12 mouse cellular contexts compared by ENCODE assay signal in the genomic region with DNA sequence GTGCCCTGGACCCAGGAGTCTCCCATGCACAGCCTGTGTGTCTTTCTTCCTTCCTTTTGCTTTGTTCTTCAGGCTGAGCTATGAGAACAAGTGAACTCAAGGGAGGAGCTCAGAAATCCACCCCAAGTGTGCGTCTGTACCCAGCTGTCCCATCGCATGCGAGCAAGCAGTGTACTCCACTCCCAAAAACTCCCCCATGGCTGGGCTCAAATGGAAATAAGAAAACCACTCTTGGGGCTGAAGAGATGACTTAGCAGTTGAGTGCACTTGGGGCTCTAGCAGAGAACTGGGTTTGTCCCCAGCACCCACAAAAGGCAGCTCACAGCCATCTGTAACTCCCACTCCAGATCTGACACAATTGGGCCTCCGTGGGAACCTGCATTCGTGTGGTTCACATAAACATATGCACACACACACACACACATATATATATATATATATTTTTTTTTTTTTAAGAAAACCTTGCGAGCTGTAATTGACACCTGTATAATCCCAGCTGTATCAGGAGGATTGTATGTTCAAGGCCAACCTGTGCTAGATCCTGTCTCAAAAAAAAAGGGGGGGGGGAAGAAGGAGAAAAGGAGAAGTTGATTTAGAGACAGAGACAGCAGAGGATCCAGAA. TPM values are rescaled to one million over a fixed set of nuclear protein-coding genes. Genes with fewer than 3 reads are reported as not detected.
DNase-seq lines count a peak whose midpoint lies in the region; ATAC-seq and TF ChIP-seq lines count a peak whose summit lies in the region.
"Had no signal": no experiment of that assay in that cellular context is flagged by ENCODE, and none has a peak within 500 bp of the region (broad histone marks: within the 10 kb centered on the region; RNA-seq: fewer than 3 reads in every experiment).

No protein-coding gene starts in this region.

- H3K9me3 ChIP-seq in intestine, embryonic 15.5 days = no peaks in the 10 kb centered on the region
- H3K9me3 ChIP-seq in intestine, postnatal 0 days (ENCODE audit: control insufficient read depth) = no peaks in the 10 kb centered on the region
- no peaks in the 10 kb centered on the region for H3K9me3 ChIP-seq in stomach, embryonic 14.5 days (ENCODE audit: control insufficient read depth, low read depth, low read length)
- H3K9me3 ChIP-seq in stomach, postnatal 0 days (ENCODE audit: control insufficient read depth, low read length) = no peaks in the 10 kb centered on the region
- no peaks in the 10 kb centered on the region for H3K9me3 ChIP-seq in embryonic facial prominence, embryonic 13.5 days
- H3K9me3 ChIP-seq: liver, embryonic 15.5 days had no signal

- H3K27me3 ChIP-seq in intestine, embryonic 15.5 days (replicated peaks) = no peaks in the 10 kb centered on the region
- no peaks in the 10 kb centered on the region for H3K27me3 ChIP-seq in intestine, postnatal 0 days (replicated peaks; ENCODE audit: control insufficient read depth, insufficient read depth, low read length)
- H3K27me3 ChIP-seq in stomach, embryonic 14.5 days (ENCODE audit: control insufficient read depth, insufficient read depth, low read length) = no peaks in the 10 kb centered on the region
- no peaks in the 10 kb centered on the region for H3K27me3 ChIP-seq in stomach, postnatal 0 days (ENCODE audit: control insufficient read depth, insufficient read depth, low read length)
- no peaks in the 10 kb centered on the region for H3K27me3 ChIP-seq in embryonic facial prominence, embryonic 13.5 days
- no peaks in the 10 kb centered on the region; the same call in 1 of the 2 replicates for H3K27me3 ChIP-seq in splenic B cell, adult 2 months (ENCODE audit: control insufficient read depth, insufficient read depth, low read length, poor library complexity, severe bottlenecking)

- no peak overlapping the region for H3K9ac ChIP-seq in intestine, embryonic 15.5 days
- H3K9ac ChIP-seq in intestine, postnatal 0 days (ENCODE audit: low read depth, low read length) = no peak overlapping the region
- H3K9ac ChIP-seq in stomach, embryonic 14.5 days (replicated peaks; ENCODE audit: low read depth, low read length) = no peak overlapping the region
- no peak overlapping the region for H3K9ac ChIP-seq in stomach, postnatal 0 days (ENCODE audit: low read length)
- H3K9ac ChIP-seq in embryonic facial prominence, embryonic 13.5 days = no peak overlapping the region
- H3K9ac ChIP-seq: liver, embryonic 15.5 days had no signal

- 67% methylated on average over 6 of the region's 6 CpGs for WGBS in intestine, embryonic 15.5 days
- 75% methylated on average over 6 of the region's 6 CpGs for WGBS in intestine, postnatal 0 days
- WGBS in stomach, embryonic 14.5 days = 60% methylated on average over 6 of the region's 6 CpGs
- WGBS in stomach, postnatal 0 days = 65% methylated on average over 6 of the region's 6 CpGs
- WGBS in embryonic facial prominence, embryonic 13.5 days = 56% methylated on average over 6 of the region's 6 CpGs

- no peak for TF ChIP-seq CTCF in intestine, postnatal 0 days (IDR thresholded peaks at IDR 0.05; ENCODE audit: low read depth)
- no peak for TF ChIP-seq CTCF in stomach, postnatal 0 days (IDR thresholded peaks at IDR 0.05; ENCODE audit: low read depth)

- ATAC-seq in intestine, embryonic 15.5 days = no peak
- no peak for ATAC-seq in intestine, postnatal 0 days
- no peak for ATAC-seq in stomach, embryonic 14.5 days (ENCODE audit: insufficient number of reproducible peaks, insufficient read depth, low FRiP score, low read depth)
- ATAC-seq in stomach, postnatal 0 days (ENCODE audit: low FRiP score, low TSS enrichment) = no peak
- ATAC-seq in embryonic facial prominence, embryonic 13.5 days (ENCODE audit: insufficient number of reproducible peaks, insufficient read depth, low FRiP score, low TSS enrichment, low read depth) = no peak

- peaks cover 16% of the 10 kb centered on the region for H3K4me1 ChIP-seq in intestine, embryonic 15.5 days (replicated peaks)
- H3K4me1 ChIP-seq in intestine, postnatal 0 days (replicated peaks; ENCODE audit: control insufficient read depth, insufficient read depth, low read length) = no peaks in the 10 kb centered on the region; the same call in 1 of the 2 replicates
- peaks cover 11% of the 10 kb centered on the region; the same call in 1 of the 2 replicates for H3K4me1 ChIP-seq in stomach, embryonic 14.5 days (ENCODE audit: control insufficient read depth, insufficient read depth, low read length)
- no peaks in the 10 kb centered on the region for H3K4me1 ChIP-seq in stomach, postnatal 0 days (replicated peaks; ENCODE audit: control insufficient read depth, insufficient read depth)
- H3K4me1 ChIP-seq in embryonic facial prominence, embryonic 13.5 days = peaks cover 25% of the 10 kb centered on the region

- no peak for TF ChIP-seq EP300 in stomach, postnatal 0 days (optimal IDR thresholded peaks at IDR 0.05)

- no peak for DNase-seq in stomach, postnatal 0 days (ENCODE audit: low spot score)
- DNase-seq in splenic B cell, adult 2 months (ENCODE audit: low read depth, low spot score) = peak; percentile 65
- DNase-seq in layer of hippocampus, adult 8-10 months (ENCODE audit: low spot score in 2 of 2) = no peak
- no peak for DNase-seq in right cerebral cortex, postnatal 36 days (ENCODE audit: low spot score in 2 of 2)
- DNase-seq: gastrocnemius, postnatal 25 days; kidney, postnatal 36 days had no signal

- no peaks in the 10 kb centered on the region for H3K36me3 ChIP-seq in intestine, embryonic 15.5 days
- H3K36me3 ChIP-seq in intestine, postnatal 0 days (ENCODE audit: control insufficient read depth, insufficient read depth) = no peaks in the 10 kb centered on the region
- no peaks in the 10 kb centered on the region for H3K36me3 ChIP-seq in stomach, embryonic 14.5 days (ENCODE audit: control insufficient read depth, insufficient read depth, low read length)
- no peaks in the 10 kb centered on the region for H3K36me3 ChIP-seq in stomach, postnatal 0 days (ENCODE audit: control insufficient read depth, insufficient read depth, low read length)
- H3K36me3 ChIP-seq in embryonic facial prominence, embryonic 13.5 days = no peaks in the 10 kb centered on the region
- H3K36me3 ChIP-seq in splenic B cell, adult 2 months (ENCODE audit: control insufficient read depth, insufficient read depth, low read length, poor library complexity, severe bottlenecking) = no peaks in the 10 kb centered on the region
- H3K36me3 ChIP-seq: liver, embryonic 15.5 days had no signal

- no peak overlapping the region for H3K4me2 ChIP-seq in intestine, embryonic 15.5 days (replicated peaks)
- H3K4me2 ChIP-seq in intestine, postnatal 0 days (replicated peaks; ENCODE audit: low read depth) = no peak overlapping the region
- H3K4me2 ChIP-seq in stomach, embryonic 14.5 days (replicated peaks; ENCODE audit: low read depth, low read length) = no peak overlapping the region
- H3K4me2 ChIP-seq in stomach, postnatal 0 days (replicated peaks; ENCODE audit: low read depth) = no peak overlapping the region
- no peak overlapping the region for H3K4me2 ChIP-seq in embryonic facial prominence, embryonic 13.5 days
- H3K4me2 ChIP-seq: liver, embryonic 15.5 days had no signal

- H3K27ac ChIP-seq in intestine, embryonic 15.5 days = peak overlapping the region; percentile 1; the same call in 1 of the 2 replicates
- H3K27ac ChIP-seq in intestine, postnatal 0 days (ENCODE audit: low read depth, low read length) = no peak overlapping the region
- peak overlapping the region; percentile 44 for H3K27ac ChIP-seq in stomach, embryonic 14.5 days (ENCODE audit: low read length)
- no peak overlapping the region for H3K27ac ChIP-seq in stomach, postnatal 0 days (replicated peaks)
- H3K27ac ChIP-seq in embryonic facial prominence, embryonic 13.5 days = peak overlapping the region; percentile 95
- H3K27ac ChIP-seq: liver, embryonic 15.5 days had no signal

- no peak overlapping the region for H3K4me3 ChIP-seq in intestine, embryonic 15.5 days (replicated peaks)
- H3K4me3 ChIP-seq in intestine, postnatal 0 days (ENCODE audit: low read depth, low read length) = no peak overlapping the region
- no peak overlapping the region for H3K4me3 ChIP-seq in stomach, embryonic 14.5 days (ENCODE audit: low read depth, low read length)
- no peak overlapping the region for H3K4me3 ChIP-seq in stomach, postnatal 0 days (ENCODE audit: low read depth, low read length)
- H3K4me3 ChIP-seq in embryonic facial prominence, embryonic 13.5 days = no peak overlapping the region
- H3K4me3 ChIP-seq: liver, embryonic 15.5 days had no signal

RNA-seq across cellular contexts. Expression of a gene that starts 6.1 kb away (rescaled TPM):
- 16.4 and 18.2 TPM in 2 replicates for polyA plus RNA-seq in intestine, embryonic 15.5 days (2015; fragmentation: Nextera tagmentation; extraction: Ambion mirVana)
- polyA plus RNA-seq in intestine, postnatal 0 days (2015; fragmentation: Nextera tagmentation; extraction: Ambion mirVana) = 4.9 and 6.6 TPM in 2 replicates
- 9.8 and 12.8 TPM in 2 replicates for polyA plus RNA-seq in stomach, embryonic 14.5 days (2014; fragmentation: Nextera tagmentation; extraction: Ambion mirVana)
- polyA plus RNA-seq in stomach, postnatal 0 days (2015; fragmentation: Nextera tagmentation; extraction: Ambion mirVana) = 2.8 and 3.0 TPM in 2 replicates
- 10.2 and 16.5 TPM in 2 replicates for polyA plus RNA-seq in embryonic facial prominence, embryonic 13.5 days (2015; fragmentation: Nextera tagmentation; extraction: Ambion mirVana)
- 100 to 1,000 TPM; 220 to 248 (median 241) TPM for total RNA-seq in layer of hippocampus, adult 8-10 months (2022)

RNA-seq across cellular contexts. Expression of a gene that starts 14.9 kb away (rescaled TPM):
- 48.8 and 50.7 TPM in 2 replicates for polyA plus RNA-seq in intestine, embryonic 15.5 days (2015; fragmentation: Nextera tagmentation; extraction: Ambion mirVana)
- polyA plus RNA-seq in intestine, postnatal 0 days (2015; fragmentation: Nextera tagmentation; extraction: Ambion mirVana) = 60.2 and 60.6 TPM in 2 replicates
- polyA plus RNA-seq in stomach, embryonic 14.5 days (2014; fragmentation: Nextera tagmentation; extraction: Ambion mirVana) = 56.1 and 60.7 TPM in 2 replicates
- 35.4 and 35.7 TPM in 2 replicates for polyA plus RNA-seq in stomach, postnatal 0 days (2015; fragmentation: Nextera tagmentation; extraction: Ambion mirVana)
- polyA plus RNA-seq in embryonic facial prominence, embryonic 13.5 days (2015; fragmentation: Nextera tagmentation; extraction: Ambion mirVana) = 26.4 and 35.2 TPM in 2 replicates
- total RNA-seq in layer of hippocampus, adult 8-10 months (2022) = 10 to 100 TPM; 28.6 to 30.4 (median 29.5) TPM

RNA-seq across cellular contexts. Expression of a gene that starts 47.1 kb away (rescaled TPM):
- 0.30 TPM in 1 of 2 replicates, not detected in the other for polyA plus RNA-seq in intestine, embryonic 15.5 days (2015; fragmentation: Nextera tagmentation; extraction: Ambion mirVana)
- polyA plus RNA-seq in intestine, postnatal 0 days (2015; fragmentation: Nextera tagmentation; extraction: Ambion mirVana) = 0.14 TPM in 1 of 2 replicates, not detected in the other
- 0.22 TPM in 1 of 2 replicates, not detected in the other for polyA plus RNA-seq in stomach, embryonic 14.5 days (2014; fragmentation: Nextera tagmentation; extraction: Ambion mirVana)
- polyA plus RNA-seq in stomach, postnatal 0 days (2015; fragmentation: Nextera tagmentation; extraction: Ambion mirVana) = 0.08 and 0.16 TPM in 2 replicates
- polyA plus RNA-seq in embryonic facial prominence, embryonic 13.5 days (2015; fragmentation: Nextera tagmentation; extraction: Ambion mirVana) = 0.19 and 0.55 TPM in 2 replicates
- total RNA-seq in layer of hippocampus, adult 8-10 months (2022) = under 1 TPM in 1 of 4 experiments, not detected in 3; 0.14 TPM
- total RNA-seq: gastrocnemius, postnatal 25 days; MEL had no signal
- polyA plus RNA-seq: liver, embryonic 15.5 days had no signal

Comparison
In these comparisons a context has a peak if more than half of its experiments do, and no peak if none do; other contexts are left out.
1. H3K27ac ChIP-seq: peak in intestine, embryonic 15.5 days (single experiment), stomach, embryonic 14.5 days (single experiment) and embryonic facial prominence, embryonic 13.5 days (single experiment); none in intestine, postnatal 0 days (single experiment) and stomach, postnatal 0 days (single experiment).